Mouse (Mus musculus): ENCODE results near the gene Mcu. TPM values are rescaled to one million over a fixed set of nuclear protein-coding genes. Genes with fewer than 3 reads are reported as not detected.

Gene Mcu
- polyA plus RNA-seq, 1 experiment = 6.6 TPM

DNA sequence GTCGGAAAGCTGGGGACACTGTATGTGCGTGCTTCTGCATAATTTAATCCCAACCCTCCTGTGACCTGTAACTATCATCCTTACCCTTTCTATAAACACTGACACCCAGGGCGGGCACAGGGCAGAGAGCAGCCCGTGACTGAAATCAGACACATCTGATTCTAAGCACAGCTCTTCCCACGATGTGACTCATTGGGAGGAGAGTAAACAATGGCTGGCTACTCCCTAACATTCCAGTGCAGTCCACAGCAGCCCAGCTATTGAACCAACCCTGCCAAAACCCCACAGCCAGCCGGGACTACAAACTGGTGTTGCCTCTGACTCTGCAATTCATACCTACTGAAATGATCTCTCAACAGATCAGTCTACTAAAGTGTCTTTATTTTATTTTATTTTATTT lies 78.9 kb downstream of the Mcu start:
- DNase-seq (ENCODE audit: low read depth) = no peak

DNA sequence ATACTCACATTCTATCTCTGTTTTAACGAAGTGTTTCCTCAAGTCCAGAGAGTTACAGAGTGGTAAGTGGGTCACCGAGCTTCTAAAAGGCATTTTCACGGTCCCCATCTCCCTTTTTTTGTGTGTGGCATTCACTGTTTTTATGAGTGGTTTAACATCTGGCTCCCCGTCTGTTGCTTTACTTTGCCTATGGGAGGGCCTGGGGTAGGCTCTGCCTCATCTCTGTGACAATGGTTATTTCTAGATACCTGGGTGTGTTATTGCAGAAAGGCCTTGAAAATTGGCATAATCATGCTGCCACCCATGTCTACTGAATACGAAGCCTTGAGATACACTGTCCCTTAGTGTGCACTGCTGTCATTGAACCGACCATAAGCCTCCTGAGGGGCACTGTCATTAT lies 84.2 kb downstream of the Mcu start:
- DNase-seq (ENCODE audit: low read depth) = no peak

DNA sequence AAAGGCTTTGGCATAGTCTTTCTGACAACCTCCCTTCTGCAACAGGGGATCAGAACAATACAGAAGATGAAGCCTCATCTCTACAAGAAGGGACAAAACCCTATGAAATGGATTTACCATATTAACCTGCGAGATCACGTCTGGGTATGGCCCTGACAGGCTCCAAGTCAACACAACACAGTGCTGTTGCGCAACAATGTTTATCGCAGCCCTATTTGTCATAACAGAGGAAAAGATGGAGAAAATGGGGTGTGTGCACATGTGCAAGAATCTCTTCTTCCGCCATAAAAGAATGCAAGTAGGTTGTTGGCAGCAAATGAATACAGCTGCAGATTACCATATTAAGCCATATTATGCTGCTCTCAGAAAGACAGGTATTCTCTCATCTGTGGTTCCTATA lies 88.7 kb downstream of the Mcu start:
- DNase-seq (ENCODE audit: low read depth) = no peak

DNA sequence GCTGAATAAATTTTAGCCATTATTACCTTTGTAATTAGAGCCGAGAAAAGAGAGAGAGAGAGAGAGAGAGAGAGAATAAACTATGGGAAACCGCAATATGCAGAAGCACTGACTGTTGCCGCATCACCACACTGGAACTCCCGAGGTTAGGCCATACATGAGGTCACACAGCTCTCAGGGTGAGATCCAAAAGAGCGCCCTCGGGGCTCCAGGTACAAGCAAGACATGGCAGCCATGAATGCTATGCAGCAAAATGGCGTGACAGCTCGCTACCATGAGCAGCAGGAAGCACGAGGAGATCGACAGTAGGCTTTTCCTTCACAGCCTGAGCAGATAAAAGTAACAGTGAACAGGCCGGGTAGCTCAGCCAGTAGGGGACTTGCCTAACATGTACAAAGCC lies 89.2 kb downstream of the Mcu start:
- no peak for DNase-seq (ENCODE audit: low read depth)

DNA sequence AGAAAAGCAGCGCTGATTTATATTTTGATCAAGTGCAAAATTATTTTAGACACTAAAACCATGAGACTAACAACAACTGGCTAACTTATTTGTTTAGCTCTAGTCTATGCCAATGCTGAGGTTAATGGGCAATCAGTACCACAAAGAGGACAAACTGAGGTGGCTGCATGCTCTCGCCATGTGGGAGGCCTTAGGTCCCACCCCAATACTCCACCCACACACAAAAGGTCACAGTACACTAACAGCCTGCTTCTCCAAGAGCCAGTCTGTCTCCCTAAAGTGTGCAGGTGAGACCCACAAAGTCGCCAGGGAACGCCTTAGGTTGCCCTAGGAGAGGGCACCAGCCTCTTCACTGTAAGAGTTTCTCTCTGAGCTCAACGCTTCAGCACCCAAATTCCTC lies 91.8 kb downstream of the Mcu start:
- DNase-seq (ENCODE audit: low read depth) = no peak

DNA sequence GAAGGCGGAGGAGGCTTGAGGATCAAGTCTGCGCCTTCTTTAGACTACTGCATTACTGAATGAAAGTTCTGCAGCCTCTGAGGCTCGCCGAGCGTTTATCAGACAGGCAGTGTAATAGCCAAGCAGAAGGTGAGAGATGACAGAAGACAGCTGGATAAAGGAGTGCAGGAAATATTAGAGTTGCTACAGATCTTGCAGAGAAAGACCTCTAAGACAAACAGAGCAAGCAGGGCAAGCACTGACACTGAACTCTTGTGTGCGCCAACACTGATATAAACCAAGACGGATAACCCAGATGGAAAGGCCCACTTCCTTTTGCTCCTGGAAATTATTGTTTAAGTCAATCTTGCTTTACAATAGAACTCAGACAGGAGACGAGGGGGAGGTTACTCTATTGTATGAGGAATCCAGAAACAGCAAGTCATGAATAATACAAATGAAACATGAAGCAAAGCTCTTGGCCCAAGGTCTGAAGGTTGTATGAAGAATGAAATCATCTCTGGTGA lies 92.6 kb downstream of the Mcu start:
- no peak for DNase-seq (ENCODE audit: low read depth)

DNA sequence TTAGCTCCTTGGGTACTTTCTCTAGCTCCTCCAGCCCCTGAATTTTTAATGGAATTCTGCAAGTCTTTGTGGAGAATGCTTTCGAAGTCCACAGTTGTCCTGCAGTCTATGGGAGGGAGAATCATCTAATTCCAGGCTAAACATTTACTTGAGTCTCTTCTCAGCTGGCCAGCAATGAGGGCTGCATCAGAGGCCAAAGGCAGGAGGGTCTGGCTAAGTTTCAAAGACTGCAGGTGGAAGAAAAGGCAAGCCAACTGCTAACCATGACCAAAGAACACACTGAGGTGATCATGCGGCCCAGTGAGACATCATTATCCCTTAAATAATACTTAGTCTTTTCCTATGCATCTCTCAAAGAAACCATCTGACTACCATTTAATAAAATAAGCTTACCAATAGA lies 95.8 kb downstream of the Mcu start:
- no peak for DNase-seq (ENCODE audit: low read depth)

DNA sequence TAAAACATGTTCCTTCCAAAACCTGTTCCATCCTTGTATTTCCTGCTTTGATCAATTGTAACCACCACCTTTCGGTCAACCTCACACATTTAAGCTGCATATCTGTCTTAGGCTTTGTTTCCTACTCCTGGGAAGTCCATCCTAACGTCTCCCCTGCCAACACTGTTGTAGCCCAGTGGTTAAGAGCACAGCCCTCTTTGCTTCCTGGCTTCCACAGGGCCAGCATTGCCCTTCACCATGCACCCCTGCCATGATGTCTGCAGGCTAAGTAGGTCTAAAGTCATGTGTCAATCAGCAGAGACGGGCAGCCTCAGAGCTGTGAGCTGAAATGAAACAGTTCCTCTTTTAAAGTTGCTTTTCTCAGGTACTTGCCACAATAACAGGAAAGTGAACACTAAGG lies 97.1 kb downstream of the Mcu start:
- DNase-seq (ENCODE audit: low read depth) = no peak

DNA sequence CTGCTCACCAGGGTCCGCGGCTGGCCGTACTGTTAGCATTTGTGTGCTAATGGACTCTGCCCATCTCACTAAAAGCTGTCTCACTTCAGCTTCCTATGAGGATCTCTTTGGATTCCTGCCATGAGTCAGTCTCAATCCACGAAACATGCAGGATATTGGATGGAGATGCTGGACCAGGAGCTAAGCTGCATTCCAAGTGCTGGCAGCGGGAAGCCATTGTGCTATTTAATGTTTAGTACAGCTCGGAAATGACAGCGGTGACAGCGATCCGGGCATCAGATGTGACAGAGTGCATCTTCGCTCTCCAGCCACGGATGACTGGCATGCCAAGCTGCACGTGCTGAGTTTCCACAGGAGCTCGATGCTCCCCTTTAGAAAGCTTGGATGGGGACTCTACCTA lies 99.3 kb downstream of the Mcu start:
- no peak for DNase-seq (ENCODE audit: low read depth)

DNA sequence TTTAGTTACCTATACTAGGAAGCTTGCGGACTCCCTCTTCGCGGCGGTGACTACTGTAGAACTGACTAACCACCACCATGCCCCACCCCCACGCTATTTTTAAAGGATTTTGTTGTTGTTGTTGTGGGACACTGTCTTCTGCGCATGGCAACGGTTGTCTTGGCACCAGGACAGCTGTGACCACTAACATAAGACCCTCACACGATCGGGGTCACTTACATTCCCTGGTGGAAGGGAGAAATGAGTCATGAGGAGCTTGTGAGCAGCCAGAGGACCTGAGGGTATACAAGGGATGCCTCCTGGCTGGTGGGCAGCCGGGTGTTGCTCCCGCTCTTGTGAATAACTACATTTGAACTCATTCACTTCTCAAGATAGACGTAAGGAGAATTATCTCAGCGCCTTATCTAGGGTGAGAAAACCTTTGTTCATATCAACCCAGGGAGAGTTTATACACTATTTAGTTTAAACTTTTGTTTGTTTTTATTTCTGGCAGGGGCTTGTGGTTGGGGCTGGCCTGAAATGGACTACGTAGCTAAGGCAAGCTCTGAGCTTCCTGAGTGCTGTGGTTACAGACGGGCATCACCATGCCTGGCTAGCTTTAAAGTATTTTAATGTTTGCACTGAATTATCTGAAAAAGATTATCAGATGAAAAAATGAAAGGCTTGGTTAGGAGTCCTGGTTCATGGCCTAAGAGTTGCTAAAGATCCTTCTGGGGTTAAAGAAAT lies 101.6 kb downstream of the Mcu start:
- no peak for DNase-seq (ENCODE audit: low read depth)

DNA sequence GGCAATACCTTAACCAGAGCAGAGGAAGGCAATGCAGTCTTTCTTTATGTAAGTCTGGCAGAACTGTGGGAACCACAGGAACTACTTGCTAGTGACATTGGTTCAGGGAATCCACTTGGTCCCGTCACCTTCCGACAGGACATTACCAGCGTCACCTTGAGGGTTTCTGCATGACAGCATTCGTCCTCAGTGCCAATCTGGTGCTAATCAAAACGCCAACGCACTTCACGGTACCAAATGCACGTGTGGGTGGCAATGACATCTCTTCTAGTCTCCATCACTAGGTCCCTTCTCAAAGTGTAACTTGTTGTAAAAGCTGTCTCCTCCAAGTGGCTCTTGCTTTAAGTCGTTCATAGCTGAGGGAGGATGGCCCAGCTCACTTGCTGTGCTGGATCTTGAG lies 104.3 kb downstream of the Mcu start:
- no peak for DNase-seq (ENCODE audit: low read depth)

DNA sequence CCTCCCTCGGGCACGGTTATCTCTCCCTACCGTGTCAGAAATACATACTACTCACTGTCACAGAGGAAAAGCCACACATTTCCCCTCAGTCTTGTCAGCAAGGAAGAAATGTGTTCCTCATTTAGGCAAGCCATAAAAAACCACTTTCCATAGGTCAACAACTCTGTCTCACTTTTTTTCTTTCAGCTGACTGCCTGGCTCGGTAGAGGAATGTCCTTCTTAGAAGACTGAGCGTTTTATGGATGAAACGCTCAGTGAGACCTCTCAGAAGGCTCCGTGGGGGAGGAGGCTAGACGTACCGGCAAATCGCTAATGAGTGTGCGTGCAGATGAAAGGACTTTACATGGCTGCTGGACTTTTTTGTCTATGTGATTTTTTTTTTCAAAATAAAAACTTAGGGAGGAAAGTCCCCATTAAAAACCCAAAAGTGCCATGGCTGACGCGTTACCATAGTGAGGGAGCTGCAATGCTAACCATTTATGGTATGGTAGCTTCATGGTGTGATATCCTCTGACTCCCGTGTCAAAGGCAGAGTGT lies 105.0 kb downstream of the Mcu start:
- no peak for DNase-seq (ENCODE audit: low read depth)

DNA sequence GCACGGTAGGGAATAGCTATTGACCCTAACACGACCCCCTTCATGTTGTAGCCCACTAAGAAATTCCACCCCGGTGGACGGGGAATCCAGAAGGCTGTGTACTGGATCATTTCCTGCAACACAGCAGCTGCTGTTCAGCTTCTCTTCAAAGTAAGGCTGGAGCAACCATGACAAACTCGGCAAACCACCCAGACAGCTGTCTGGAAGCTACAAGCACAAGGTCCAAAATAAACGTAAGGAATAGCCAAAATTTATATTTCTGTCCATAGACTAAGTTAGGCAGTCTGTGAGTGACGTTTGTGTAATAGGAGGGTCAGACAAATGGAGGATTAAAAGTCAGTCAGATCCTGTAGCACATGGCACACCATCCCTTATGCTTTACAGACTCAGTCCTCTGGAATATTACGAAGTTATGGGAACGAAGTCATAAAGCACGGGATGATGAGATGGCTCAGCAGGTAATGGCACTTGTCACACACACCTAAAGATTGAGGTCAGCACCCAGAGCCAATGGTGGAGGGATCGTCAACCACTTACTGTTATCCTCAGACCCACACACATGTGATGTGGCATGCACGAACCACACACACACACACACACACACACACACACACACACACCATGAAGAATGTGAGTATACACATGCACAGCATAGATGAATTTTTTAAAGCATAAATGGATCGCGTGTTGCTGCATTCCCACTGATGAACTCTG lies 105.6 kb downstream of the Mcu start:
- no peak for DNase-seq (ENCODE audit: low read depth)

DNA sequence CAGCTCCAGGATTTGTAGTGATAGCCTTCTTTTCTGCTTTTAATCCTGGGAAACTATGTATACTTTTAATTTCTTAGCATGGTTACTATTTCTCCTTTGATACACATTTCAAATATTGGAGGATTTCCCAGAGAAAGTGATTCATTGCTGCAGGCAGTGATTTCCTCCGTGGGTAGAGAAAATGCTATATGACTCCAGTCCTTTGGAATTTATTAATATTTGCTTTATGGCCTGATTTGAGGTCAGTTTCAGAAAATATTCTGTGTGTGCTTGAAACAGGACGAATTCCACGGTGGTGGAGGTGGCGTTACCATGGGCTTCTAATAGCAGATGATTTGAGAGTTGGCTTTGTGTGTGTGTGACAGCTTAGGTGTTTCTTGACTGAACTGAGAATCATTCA lies 107.3 kb downstream of the Mcu start:
- no peak for DNase-seq (ENCODE audit: low read depth)

DNA sequence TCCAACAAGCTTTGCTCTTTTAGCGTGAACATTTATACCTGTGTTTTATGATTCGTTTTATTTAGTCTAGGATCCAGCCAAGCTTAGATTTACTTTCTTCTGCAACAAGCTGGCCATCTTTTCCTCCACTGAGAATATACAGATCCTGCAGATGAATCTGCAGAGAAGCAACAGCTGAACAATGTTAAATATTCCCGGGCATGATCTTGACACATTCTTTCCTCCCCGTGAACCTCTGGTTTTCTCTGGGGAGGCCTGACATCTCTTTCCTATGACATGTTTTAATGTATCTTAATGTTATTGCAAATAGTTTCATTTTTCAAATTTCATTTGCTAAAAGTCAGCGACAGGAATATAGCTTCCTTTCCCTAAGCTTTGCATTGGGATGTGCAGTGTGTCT lies 109.8 kb downstream of the Mcu start:
- DNase-seq (ENCODE audit: low read depth) = no peak

DNA sequence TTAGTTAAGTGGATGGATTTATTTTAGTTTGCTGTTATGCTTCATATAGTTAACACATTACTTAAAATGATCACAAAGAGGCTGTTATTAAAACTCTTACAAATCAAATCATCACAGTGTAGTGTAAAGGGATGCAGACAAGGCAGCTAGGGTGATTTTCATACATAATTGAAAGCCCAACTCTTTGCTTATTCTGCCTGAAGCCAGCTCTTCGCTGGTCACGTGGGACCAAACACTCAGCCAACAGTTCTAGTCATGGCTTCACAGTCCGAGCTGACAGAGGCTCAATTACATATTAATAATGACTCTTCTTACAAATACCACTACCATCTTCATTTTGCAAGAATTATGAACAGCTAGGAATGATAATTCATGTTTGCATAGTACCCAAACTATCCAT lies 112.2 kb downstream of the Mcu start:
- DNase-seq (ENCODE audit: low read depth) = no peak

DNA sequence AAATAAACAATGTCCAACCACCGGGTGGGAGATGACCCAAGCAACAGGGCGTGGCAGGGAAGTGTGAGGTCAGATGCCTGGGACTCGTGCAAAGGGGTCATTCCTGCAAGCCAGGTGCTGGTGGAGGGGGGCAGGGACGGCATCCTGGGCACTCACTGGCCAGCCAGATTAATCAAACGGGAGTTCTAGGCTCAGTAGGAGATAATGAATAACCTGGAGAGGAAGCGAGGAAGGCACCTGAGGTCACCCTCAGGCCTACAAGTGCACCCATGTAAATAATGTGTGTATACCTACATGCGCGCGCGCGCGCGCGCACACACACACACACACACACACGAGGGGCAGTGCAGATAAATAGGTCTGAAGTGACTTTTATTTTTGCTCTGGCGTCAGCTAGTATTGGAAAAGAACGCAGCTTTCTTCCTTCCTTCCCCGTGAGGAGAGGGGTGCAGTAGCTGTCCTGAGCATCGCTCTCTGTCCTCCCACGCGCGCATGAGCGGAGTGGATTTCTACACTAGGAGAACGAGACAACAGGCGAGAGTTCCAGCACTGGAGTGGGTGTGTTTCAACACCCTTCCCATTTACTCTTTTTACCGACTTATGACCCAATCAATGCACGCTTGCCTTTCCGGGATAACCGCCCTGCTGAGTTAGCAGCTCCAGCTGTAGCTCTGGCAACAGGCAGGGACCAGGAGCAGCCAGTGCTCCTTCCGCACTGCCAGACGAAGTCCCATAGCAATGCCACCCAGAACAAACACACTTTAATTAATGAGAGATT lies 112.9 kb downstream of the Mcu start:
- peak; percentile 36 for DNase-seq (ENCODE audit: low read depth)

DNA sequence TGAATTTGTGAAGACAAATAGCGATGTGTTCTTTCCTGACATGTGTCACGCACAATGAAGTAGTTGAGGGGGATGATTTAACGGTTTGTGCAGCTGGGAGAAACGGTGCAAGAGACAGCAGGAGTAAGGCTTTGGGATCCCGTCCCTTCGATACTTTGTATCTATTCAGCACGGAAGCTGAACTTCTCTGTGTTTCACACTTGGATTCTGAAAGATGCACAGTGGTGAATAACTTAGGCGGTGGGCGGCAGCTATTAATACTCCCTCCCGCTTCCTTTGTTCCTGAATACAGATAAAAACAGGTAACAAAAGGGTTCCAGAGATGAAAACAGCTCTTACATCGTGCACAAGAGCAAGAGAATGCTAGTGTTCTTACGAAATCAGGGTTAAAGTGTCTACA lies 114.1 kb downstream of the Mcu start:
- DNase-seq (ENCODE audit: low read depth) = no peak

DNA sequence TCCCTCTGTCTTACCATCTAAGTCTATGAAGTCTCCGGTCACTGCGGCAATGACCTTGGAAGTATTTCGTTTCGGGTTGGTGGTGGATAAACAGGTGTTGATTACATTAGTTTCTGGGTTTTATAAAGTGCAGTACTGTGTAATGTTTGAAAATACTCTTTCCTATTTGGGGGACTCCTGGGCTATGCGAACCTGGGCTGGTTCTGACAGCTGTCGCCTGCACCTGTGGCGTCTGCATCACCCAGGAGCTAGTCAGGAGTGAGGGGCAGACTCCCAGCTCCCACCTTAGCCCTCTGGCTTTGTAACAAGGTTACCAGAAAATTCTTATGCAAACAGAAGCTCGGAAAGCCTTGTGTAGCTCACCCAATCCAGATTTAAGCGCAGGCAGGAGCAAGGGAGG lies 114.7 kb downstream of the Mcu start:
- no peak for DNase-seq (ENCODE audit: low read depth)

DNA sequence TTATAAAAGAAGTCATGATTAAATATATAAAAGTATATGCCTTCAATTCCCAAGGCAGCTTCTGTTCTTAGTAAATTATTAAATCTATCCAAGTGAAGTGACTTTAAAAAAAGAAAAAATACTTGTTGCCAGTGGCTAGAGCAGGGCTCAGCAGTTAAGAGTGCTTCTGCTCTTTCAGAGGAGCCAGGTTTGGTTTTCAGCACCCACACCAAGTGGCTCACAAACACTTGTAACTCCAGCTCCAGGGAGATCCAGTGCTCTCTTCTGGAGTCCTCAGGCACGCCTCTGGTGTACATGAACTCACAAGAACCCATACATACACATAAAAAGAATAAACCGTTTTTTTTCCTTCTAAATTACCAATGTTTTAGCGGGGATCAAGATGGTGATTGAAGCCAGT lies 116.3 kb downstream of the Mcu start:
- DNase-seq (ENCODE audit: low read depth) = no peak

DNA sequence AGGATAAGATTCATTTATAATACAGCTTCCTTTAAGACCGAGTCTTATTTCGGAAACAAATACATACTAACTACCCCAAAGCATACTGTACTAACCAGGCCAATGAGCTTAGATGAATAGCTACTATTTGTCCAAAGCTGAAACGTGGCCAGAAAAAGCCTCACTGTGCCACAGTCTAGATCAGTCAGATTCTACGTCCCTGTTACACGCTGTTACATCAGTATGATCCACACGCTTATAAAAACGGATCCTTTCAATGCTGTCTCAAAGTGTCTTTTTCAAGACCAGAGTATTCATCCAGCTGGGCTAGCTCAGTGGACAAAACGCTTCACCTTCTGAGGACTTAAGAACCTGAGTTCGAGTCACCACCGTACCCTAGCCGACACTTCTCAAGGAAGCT lies 119.5 kb downstream of the Mcu start:
- no peak for DNase-seq (ENCODE audit: low read depth)

DNA sequence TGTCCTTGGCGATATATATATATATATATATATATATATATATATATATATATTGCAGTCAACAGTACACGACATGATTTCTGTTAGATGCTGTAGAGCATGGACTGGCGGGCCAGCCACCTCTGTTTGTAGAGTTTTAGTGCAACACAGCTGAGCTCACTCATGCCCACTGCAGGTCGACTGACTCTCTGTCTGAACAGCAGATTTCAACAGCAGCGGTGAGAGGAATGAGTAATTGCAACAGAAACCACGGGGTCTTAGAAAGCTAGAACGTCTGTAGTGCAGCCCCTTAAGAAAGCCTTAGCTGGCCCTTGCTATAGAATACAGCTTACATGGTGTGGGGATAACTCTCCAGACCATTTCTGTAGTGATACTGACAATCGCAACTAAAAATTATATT lies 121.6 kb downstream of the Mcu start:
- DNase-seq (ENCODE audit: low read depth) = no peak

DNA sequence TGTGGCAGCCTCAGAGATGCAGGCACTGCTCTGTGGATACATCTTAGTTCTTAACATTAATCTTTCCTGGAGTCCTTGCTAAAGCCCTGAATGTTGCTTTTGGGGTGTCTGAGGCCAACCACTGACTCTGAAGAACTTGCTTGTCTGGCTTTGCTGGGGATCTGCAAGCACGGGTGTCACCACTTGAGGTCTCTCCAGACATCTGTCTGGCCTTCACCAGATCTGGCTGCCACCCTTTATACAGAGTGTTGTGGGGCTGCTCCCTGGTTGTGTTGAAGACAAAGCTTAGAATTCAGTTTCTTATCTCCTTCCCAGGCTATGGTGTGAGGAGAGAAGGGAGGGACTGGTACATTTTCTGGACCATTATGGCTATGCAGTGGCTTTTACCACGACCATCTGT lies 122.4 kb downstream of the Mcu start:
- no peak for DNase-seq (ENCODE audit: low read depth)

Data from gonadal fat pad, adult 2 months (tissue).